Mouse (Mus musculus): ENCODE results near the gene Ankrd34c.

Gene Ankrd34c

DNA sequence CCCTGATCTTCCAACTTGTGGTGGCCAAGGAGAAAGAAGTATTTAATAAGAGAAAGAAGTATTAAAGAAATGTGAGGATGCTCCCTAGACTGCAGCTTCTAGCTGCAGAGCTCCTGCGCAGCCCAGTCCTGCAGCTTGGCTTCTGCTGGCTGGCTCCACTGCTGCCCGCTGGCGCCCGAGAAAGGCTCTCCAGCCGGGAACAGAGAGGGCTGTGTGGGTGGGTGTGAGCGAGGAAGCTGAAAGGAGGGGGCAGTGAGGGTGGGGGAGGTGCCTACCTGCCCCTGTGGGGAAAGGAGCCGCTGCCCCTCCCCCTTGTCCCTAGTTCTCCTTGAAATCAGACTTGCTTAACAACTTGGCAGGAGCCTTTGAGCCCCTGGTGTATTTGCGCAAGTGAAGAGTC is at the start of gene Ankrd34c:
Ankrd34c (minus strand) TSS at position 181 of the 400 bp plus-strand sequence.
- no peak for ATAC-seq (ENCODE audit: insufficient number of reproducible peaks, low FRiP score, low TSS enrichment)

DNA sequence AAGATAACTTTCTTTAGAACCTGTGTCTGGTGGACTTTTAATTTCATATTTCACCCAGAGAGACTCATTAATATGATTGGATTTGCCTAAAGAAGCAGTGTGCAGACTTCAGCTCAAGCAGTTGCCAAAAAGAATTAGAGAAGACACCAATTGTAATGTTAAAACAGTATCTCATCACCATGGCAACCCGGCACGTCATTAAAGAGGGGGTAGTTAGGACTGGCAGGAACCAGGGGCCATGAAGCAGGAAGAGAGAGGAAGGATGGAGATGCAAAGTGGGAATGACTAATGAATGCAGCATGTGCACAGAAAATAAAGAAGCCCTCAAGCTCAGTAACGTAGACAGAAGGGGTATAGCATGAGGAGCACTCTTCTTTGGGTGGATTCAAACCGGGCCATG is 49.3 kb upstream of the Ankrd34c start:
- no peak for ATAC-seq (ENCODE audit: insufficient number of reproducible peaks, low FRiP score, low TSS enrichment)

DNA sequence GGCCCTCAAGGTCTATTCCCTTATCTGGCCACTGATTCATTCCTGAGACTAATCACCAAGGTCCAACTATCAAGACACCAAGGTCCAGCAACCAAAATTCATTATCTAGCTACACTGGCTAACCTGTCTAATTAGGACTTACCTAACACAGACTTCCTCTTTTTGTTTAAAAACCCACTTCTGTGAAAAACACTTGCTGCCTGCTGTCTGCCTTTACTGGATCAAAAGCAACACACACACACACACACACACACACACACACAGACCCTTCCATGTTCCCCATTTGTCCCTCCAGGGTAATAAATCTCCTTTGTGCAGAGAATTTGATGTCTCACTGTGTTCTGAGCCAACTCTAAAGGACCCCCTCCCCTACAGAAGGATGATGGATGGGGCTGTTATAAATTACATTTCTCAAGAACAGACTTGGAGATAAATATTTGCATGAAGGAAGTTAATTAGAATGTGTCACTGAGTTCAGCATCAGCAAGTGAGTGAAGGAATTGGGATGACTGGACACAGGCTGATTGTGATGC is 43.2 kb upstream of the Ankrd34c start:
- ATAC-seq (ENCODE audit: insufficient number of reproducible peaks, low FRiP score, low TSS enrichment) = no peak

DNA sequence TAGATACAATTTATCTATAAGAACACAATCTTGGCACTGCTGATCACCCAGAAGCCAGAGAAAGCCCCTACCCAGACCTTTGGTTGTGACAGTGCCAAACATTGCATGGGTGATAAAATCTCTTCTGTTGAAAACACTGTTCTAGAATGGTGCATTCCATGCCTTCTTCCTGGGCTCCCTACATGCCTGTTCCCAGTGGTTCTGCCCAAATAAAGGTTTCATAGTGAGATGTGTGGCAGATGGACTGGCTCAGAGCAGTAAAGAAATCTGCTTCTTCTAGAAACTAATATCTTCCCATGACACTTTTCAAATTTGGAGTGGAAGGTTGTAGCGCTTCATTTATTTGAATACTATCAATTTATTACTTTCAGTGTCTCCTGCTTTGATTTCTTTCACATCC is 41.0 kb upstream of the Ankrd34c start:
- no peak for ATAC-seq (ENCODE audit: insufficient number of reproducible peaks, low FRiP score, low TSS enrichment)

DNA sequence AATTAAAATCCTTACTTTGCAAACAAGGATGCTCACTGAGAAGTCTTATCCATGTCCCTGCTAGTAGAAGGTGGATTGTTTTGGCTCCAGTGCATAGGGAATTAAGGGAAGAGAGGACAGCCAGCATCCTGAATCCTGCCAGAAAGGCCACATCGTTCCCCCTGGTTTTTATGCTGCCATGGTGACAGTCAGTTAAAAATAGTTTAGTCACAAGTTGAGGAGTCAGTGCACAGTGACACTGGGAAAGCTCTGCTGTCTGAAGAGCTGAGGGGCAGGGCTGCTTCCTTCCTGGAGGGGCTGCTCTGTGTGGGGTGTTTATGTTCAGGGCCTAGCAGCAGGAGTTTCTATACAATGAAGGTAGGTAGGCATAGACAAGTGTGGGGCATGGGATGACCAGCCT is 32.9 kb upstream of the Ankrd34c start:
- ATAC-seq (ENCODE audit: insufficient number of reproducible peaks, low FRiP score, low TSS enrichment) = peak; percentile 52; the same call in 1 of the 2 replicates

DNA sequence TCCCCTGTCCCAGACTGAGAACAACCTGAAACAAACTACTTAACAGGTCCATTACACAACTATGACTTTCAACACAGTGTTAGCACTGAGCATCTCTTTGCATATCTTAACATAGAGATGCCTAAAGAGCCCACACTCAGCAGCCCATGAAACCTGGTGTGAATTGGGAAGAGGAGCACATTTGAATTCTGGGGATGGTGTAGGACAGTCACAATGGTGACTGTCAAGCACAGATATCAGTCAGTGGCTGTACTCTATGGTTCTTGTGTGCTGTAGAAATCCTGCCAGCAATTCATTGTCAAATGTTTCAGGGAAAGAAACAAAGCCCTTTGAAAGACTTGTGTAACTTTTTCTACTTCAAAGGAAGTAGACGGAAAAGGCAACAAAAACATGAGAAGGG is 23.7 kb upstream of the Ankrd34c start:
- no peak for ATAC-seq (ENCODE audit: insufficient number of reproducible peaks, low FRiP score, low TSS enrichment)

DNA sequence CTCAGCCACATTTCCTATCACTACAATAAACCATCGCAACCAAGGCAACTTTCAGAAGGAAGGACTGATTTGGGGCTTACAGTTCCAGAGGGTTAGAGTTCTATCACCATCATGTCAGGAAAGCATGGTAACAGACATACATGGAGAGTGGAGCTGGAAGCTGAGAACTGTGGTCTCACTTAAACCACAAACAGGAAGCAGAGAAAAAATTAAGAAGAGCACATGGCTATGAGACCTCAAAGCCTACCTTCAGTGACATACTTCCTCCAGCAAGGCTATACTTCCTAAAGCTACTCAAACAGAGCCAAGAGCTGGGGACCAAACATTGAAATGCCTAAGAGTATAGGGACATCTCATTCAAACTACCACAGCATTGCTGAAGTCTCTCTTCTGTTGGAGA is 20.3 kb upstream of the Ankrd34c start:
- ATAC-seq (ENCODE audit: insufficient number of reproducible peaks, low FRiP score, low TSS enrichment) = no peak

DNA sequence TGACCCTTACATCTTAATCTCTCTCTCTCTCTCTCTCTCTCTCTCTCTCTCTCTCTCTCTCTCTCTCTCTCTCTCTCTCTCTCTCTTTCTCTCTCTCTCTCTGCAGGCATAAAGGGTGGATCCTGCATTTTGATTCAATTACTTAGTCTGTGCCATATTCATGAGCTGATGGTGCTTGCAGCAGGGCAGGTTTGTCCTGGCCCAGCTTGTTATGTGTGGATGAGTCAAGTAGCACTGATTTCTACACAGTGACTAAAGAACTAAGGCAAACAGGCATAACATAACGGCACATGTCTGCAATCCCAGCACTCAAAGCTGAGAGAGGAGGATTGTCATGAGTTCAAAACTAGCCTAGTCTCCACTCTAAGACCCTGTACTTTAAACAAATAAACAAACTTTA is 19.9 kb upstream of the Ankrd34c start:
- ATAC-seq (ENCODE audit: insufficient number of reproducible peaks, low FRiP score, low TSS enrichment) = no peak

DNA sequence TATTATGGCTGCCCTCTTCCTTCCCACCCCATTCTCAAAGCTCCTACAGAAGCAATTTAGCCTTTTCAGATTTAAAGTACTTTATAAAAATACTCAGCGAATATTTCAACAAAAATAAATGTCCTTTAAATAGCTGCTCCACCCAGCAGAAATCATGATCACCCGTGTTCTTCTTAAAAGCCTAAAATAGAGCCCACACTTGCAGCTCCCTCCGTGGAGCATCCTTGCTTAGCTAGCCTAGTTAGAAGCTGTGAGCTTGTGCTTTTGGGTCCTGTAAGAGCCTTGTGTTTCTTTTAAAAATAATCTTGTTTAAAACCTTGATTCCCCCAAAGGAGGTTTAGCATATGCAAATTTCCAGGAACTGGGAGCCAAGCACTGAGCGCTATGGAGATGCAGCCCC is 19.3 kb upstream of the Ankrd34c start:
- ATAC-seq (ENCODE audit: insufficient number of reproducible peaks, low FRiP score, low TSS enrichment) = no peak

DNA sequence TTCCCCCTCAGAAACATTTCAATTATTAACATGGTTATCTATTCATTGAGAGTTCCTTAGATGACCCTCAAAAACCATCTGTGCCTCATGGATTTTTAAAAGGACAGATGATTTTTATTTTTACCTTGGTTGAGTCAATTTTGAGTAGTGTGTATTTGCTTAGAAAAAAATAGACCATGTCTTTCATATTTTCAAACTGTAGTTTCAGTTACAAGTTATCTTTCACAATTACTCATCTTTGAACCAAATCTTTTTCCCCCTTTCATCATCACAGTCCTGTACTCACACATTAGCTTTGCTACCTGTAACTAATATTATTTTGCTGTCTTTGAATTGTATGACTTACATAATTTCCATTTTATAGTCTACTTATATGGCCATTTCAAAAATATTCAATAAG is 1.8 kb upstream of the Ankrd34c start:
- no peak for ATAC-seq (ENCODE audit: insufficient number of reproducible peaks, low FRiP score, low TSS enrichment)

DNA sequence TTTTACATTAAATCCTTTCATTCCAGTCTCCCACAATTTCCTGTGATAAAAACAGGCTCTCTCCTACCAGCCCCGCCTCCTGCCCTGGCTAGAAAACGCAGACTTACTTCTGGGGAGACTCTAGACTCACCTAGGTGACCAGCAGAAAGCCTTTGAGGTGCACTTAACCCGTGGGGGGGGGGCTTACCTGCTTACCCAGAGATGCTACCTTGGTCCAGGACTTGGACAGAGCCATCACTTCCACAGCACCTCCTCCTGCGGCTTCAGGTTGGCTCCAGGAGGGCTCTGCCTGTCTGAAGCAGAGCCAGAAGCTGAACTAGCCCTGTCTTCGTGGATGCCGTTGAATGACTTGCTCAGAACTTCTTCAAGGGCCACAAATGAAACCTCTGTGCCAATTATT is 387 bp downstream of the Ankrd34c start:
- no peak for ATAC-seq (ENCODE audit: insufficient number of reproducible peaks, low FRiP score, low TSS enrichment)

DNA sequence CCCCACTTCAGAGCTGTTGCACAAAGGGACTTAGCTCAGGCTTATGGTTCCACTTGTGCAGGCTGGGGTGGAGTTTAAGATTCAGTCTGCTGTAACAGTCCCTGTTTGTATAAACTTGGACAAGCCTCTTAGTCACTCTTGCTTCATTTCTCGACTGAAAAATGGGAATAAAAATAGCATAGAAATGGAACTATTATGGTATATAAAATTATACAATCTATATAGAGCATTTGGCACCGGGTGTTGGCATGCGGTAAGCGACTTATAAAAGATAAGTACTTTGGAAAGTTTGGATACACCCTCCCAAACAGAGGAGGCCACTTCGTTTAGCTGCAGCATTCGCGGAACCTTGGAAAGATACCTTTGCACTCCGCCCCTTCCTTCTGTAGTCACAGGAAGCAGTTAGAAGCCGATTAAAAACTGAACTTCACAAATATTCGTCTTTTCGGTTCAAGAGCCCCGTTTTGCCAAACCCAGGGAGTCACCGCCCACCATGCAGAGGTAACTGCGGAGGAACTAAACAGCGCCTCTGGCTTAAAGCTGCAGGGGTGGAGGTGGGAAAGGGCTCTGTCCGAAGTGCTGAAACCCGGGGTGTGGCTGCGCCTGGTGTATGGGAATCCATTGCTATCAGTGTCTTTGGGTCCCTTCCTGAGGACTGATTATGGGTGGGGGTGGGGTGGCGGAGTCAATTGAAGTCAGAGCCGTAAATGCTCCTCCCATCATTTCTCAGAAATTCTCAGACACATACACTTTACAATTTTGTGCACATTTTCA is 1.2 kb downstream of the Ankrd34c start:
- ATAC-seq (ENCODE audit: insufficient number of reproducible peaks, low FRiP score, low TSS enrichment) = no peak

DNA sequence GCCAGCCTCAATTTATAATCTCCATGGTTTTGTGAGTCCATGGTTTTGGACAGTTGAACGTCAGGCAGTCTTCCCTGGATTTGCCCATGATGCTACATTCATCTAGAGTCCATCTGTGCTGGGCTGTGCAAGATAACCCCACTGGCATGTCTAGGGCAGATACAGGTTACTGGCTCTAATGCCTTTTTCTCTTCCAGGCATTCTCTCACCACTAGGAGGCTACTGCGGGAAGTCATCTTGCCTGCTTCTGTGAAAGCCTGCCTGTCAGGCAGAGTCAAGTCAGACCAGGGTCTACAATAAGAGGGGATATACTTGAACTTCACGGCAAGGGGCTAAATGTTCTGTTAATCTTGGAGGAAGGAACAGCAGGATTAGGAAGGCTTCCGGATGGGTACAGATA is 31.4 kb downstream of the Ankrd34c start:
- ATAC-seq (ENCODE audit: insufficient number of reproducible peaks, low FRiP score, low TSS enrichment) = no peak

DNA sequence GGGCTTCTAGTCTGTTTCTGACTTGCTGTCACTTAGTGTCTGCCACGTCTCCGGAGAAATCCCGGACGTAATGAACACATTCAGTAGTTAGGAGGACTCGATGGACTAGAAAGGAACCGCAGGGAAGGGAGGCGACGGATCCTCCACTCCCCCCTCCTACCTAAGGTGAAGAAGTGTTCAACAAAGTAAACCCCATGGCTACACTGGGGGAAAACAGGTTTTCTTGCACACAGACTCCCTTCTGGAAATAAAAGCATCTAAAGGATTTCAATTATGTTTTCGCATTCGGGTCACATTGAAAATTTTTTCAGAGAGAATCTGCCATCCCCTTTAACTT is 33.1 kb downstream of the Ankrd34c start:
- peak; percentile 45 for ATAC-seq (ENCODE audit: insufficient number of reproducible peaks, low FRiP score, low TSS enrichment)

DNA sequence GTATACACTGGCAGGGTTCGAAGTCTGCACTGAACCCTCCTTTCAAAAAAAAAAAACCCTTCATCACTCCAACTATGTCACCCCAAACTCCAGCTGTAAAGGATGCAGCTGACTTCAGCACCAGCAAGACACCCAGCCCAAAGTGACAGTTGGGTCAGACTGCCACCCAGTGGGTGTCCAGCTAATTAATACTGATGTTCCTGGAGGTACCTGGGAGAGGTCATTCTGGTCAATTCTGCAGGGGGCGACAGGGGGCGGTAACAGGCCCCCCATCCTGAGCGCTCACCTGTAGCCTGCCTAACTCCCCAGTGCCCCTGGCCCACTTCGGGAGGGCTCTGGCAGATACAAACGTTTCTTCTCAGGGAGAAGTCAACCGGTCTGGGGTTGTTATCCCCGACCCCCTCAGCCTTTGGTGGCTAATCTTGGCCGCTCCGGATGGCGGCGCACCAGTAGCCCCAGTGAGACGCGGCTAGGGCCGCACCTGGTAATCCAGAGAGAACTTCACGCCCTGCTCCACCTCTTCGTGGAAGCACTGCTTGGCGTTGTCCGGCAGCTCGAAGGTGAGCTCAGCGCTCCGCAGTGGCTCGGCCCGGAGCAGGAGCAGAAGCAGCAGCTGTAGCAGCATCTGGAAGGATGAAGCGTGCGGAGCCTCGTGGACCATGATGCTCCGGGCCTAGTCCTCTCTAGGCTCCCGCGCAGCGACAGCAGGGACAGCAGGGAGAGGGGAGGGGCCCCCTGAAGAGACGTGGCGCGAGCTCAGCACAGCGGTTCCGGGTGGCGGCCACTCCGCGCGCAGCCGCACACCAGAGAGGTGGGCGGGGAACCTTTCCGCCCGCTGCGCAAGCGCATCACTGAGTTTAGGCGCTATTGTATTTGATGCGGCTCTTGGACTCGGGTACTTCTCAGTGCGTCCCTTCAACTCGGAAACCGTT is 33.7 kb downstream of the Ankrd34c start, which contains the start of gene Tmed3:
Tmed3 (minus strand) TSS at position 804 of the 932 bp plus-strand sequence.
- ATAC-seq (ENCODE audit: insufficient number of reproducible peaks, low FRiP score, low TSS enrichment) = peak; percentile 95

DNA sequence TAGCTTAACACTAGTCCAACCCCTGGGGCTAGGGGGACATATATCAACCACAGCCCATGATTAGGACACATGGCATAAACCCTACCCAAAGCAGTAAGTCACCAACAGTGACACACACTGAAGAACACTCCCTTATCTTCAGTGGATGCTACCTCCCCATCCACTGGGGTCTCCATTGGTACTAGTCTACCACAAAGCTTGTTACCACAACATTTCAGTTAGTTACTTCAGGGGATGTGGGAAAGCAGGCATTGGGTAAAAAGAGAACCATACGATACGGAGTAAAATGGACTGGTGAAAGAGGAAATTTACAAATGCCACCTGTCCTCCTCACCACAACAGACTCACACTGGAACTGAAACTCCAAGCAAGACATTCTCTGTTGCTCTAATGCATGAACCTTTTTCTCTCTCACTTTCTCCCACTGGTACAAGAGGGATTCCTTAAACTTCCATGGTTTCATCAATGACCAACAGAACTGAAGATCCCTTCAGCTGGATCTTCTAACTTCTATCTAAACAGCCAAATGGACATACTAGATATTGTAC is 37.3 kb downstream of the Ankrd34c start:
- no peak for ATAC-seq (ENCODE audit: insufficient number of reproducible peaks, low FRiP score, low TSS enrichment)

DNA sequence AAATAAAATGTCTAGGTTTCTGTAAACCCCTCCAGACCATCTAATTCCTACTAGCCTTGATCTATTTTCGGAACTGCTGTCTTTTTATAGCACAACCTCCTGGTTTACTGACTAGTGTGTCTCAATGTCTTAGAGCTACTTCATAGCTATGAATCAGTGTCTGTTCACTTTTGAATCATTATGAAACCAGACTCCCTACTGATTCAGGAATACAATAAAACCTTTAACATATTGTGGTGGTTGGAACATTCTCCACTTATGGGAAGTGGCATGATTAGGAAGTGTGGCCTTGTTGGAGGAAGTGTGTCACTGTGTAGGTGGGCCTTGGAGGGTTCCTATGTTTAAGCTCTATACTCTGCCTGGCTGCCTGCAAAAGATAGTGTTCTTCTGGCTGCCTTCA is 43.1 kb downstream of the Ankrd34c start:
- no peak for ATAC-seq (ENCODE audit: insufficient number of reproducible peaks, low FRiP score, low TSS enrichment)

DNA sequence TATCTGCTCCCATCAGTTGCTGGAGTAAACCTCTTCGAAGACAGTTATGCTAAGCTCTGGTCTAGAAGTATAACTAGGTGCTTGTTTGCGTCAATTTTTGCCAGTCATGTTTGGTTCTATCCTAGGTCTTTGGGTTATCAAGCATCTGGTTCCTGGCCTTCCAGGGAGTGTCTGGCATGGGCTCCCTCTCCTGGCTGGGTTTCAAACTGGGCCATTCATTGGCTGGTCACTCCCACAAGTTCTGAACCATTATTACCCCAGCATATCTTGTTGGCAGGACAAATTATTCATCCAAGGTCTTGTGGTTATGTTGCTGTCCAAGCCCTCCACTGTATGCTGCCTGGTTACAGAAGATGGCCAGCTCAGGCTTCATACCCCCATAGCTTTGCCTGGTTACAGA is 44.6 kb downstream of the Ankrd34c start:
- no peak for ATAC-seq (ENCODE audit: insufficient number of reproducible peaks, low FRiP score, low TSS enrichment)

DNA sequence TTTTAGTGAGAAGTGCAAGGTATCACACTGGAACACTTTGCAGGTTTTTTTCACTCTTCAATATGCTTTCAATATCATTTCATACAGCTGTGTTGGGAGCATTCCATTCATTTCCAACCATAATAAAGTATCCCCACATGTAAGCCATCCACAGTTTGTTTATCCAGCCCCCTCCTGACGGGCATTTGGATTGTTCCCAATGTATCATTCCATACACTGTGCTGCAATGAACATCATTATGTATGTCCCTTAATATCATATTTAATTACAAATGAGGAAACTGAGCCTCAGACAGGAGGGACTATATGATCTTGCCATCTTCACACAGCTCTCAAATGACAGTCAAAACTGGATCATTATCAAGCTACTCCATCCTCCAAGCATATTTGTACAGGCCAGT is 49.1 kb downstream of the Ankrd34c start:
- no peak for ATAC-seq (ENCODE audit: insufficient number of reproducible peaks, low FRiP score, low TSS enrichment)

DNA sequence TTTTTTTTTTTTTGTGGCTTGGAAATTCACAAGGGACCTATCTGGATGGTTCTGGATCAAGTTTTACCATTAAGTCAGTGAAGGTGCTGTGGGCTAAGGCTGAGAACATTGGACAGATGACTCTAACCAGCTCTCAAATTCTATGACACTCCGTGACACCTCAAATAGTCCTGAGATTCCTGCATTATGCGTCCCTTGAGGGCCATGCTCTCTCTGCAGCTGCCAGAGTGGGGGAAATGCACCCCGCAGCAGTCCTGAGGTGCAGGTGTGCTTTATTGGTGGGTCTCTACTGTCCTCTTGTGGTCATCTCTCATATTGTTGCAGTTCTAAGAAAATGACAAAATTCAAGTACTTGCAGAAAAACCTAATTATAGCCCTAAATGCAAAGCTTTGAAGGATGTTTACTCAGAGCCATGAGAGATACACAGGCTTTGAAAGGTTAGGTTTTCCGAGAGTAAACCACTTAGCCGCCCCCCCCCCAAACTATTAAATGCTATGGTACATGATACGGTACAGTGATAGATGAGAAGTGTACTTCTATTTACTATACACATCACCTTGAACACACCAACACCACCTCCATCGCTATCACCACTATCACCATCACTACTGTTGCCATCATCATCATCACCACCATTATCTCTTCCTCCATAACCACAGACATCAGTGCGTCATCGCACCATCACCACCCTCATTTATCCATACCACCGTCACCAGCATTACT is 50.6 kb downstream of the Ankrd34c start:
- ATAC-seq (ENCODE audit: insufficient number of reproducible peaks, low FRiP score, low TSS enrichment) = no peak

Data from cerebellum, adult (tissue).